Mouse (Mus musculus): ENCODE measurements around the gene Rbm4b. TPM values are rescaled to one million over a fixed set of nuclear protein-coding genes. Genes with fewer than 3 reads are reported as not detected.

Rbm4b gene
- polyA plus RNA-seq (2014; fragmentation: Illumina TruSeq; extraction: RNeasy Lipid Tissue Mini Kit (QIAGEN cat#74804); ENCODE audit: insufficient read depth, low read depth, low replicate concordance): 10.1 TPM

DNA sequence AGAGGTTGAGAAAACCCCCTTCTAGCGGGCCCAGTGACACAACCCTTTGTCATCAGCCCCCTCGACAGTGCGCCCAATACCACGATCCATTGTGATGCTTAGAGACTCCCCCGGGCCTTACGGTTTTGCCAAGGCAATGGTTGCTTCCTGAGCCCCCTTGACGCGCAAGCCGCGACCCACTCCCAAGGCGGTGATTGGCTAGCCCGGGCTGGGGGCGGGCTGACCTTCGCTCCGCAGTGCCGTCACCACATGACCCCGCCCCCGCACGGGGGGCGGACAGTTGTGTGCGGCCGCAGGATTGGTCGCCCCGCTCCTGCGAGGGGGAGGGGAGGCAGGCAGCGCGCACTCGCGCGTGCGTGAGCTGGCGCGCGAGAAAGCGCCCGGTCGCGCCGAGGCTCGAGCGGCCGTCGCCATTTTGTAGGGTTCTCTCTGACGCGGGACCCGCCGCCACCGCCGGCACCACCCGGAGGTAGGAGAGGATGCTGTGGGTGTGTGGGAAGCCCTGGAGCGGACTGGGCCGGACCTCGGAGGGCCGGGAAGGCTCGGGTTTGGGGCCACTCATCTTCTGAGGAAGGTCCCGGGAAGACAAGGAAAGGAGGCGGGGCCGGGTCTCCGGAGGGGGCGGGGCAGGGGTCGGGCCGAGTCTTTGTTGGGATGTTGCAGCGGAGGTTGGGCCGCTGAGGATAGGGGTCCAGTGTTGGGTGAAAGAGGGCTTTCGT, at the start of gene Rbm4b:
Rbm4b (plus strand) TSS at position 305 of the 719 bp plus-strand sequence.

DNA sequence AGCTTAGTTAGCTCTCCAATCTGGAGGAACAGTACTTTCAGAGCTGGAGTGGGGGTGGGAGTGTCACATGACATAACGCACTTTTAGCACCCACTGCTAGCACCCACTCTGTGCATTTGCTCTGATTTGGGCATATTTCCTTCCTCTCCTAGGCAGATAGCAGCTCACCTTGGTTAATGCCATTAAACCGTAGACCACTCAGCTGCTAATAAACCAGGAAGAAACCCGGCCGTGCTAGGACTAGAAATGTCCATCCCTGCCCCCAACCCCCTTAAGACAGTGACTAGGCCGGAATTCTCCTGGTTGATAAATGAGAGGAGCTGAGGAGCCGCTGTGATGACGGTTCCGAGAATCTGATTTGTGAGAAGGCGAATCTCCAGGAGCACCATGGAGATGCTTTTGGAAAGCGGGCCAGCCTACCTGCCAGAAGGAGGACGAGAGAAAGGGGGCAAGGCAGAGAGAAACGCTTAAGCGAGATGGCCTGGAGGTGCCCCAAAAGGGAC, 45.1 kb upstream of the Rbm4b start, which contains the start of gene Sptbn2:
Sptbn2 (plus strand) TSS at position 70 of the 503 bp plus-strand sequence.

DNA sequence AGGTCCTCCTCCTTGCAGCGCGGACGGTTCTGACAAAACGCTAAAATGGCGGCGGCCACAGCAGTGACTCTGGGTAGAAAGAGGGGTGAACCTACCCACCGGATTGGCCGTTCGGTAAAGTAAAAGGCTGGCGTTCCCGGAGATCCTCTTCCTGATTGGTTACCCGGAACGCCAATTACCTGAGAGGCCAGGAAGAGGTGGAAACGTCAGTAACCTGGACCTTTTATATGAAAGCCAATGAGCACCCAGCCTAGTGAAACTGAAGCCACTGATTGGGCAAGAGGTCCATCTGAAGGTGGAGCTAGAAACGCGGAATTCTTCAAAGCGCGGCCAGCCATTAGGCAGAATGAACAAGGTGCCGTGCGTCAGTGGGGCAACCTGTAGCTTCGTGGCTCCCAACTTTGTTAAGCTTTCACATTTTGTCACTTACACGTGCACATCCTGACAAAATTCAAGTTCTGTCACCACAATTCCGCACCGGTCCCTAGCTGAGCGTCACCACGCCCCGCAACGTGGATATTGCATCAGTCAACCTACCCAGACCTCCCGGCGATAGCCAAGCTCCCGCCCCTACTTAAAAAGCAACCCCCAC, 37.6 kb downstream of the Rbm4b start, which contains the start of gene Rbm4:
Rbm4 (minus strand) TSS at position 71 of the 592 bp plus-strand sequence.

DNA sequence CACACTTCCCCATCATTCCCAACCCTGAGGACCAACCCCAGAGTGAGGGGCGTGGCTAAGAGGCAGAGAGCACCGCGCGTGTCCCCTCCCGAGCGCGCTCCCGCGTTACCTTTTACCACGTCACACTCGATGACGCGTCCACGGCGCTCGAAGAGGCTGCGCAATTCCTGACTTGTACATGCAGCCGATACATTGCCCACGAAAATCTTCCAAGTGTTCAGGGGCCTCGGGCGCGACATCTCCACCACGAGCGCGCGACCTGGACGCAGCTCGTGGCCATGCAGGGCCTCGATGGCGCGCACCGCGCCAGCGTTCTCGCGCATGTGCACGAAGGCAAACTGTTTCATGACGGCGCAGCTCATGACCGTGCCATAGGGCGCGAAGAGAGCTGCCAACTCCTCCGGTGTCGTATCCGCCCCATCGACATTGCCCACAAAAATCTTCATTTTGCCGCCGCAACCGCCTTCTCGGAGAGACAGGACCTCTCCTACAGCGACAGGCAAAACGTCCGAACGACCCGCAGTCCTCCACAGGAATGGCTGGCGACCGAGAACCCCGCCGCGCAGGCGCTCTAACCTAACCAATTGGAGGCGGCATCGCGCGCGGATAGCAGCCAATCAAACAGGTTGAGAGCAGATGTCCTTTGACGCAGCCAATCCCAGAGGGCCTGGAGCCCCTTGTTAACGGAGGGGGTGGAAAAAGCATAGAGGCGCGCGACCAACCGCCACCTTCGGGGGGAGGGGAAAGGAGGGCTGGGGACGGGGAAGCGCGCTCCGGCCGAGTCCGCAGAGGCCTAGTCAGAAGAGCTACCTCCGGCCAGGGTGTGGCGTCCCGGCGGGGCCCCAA, 55.0 kb downstream of the Rbm4b start, which contains the start of the genes Gm21992 and Rbm14:
Gm21992 (minus strand) TSS at position 550 of the 846 bp plus-strand sequence.
Rbm14 (minus strand) TSS at position 572 of the 846 bp plus-strand sequence.

Other genes with a start within 250 kb of the Rbm4b start
- 24.8 TPM for gene Pcx, start 246.0 kb upstream of the Rbm4b start, polyA plus RNA-seq (2014; fragmentation: Illumina TruSeq; extraction: RNeasy Lipid Tissue Mini Kit (QIAGEN cat#74804); ENCODE audit: insufficient read depth, low read depth, low replicate concordance)
- 5.6 TPM for gene Lrfn4, start 140.8 kb upstream of the Rbm4b start, polyA plus RNA-seq (2014; fragmentation: Illumina TruSeq; extraction: RNeasy Lipid Tissue Mini Kit (QIAGEN cat#74804); ENCODE audit: insufficient read depth, low read depth, low replicate concordance)
- 33.1 TPM for gene Rce1, start 130.9 kb upstream of the Rbm4b start, polyA plus RNA-seq (2014; fragmentation: Illumina TruSeq; extraction: RNeasy Lipid Tissue Mini Kit (QIAGEN cat#74804); ENCODE audit: insufficient read depth, low read depth, low replicate concordance)
- gene Gm960, start 57.8 kb upstream of the Rbm4b start, polyA plus RNA-seq (2014; fragmentation: Illumina TruSeq; extraction: RNeasy Lipid Tissue Mini Kit (QIAGEN cat#74804); ENCODE audit: insufficient read depth, low read depth, low replicate concordance): not detected
- 0.83 TPM for gene Sptbn2, start 45.3 kb upstream of the Rbm4b start, polyA plus RNA-seq (2014; fragmentation: Illumina TruSeq; extraction: RNeasy Lipid Tissue Mini Kit (QIAGEN cat#74804); ENCODE audit: insufficient read depth, low read depth, low replicate concordance)
- gene Rbm4, start 37.4 kb downstream of the Rbm4b start, polyA plus RNA-seq (2014; fragmentation: Illumina TruSeq; extraction: RNeasy Lipid Tissue Mini Kit (QIAGEN cat#74804); ENCODE audit: insufficient read depth, low read depth, low replicate concordance): 17.9 TPM
- 4.7 TPM for gene Gm21992, start 55.1 kb downstream of the Rbm4b start, polyA plus RNA-seq (2014; fragmentation: Illumina TruSeq; extraction: RNeasy Lipid Tissue Mini Kit (QIAGEN cat#74804); ENCODE audit: insufficient read depth, low read depth, low replicate concordance)
- 13.7 TPM for gene Rbm14, start 55.1 kb downstream of the Rbm4b start, polyA plus RNA-seq (2014; fragmentation: Illumina TruSeq; extraction: RNeasy Lipid Tissue Mini Kit (QIAGEN cat#74804); ENCODE audit: insufficient read depth, low read depth, low replicate concordance)
- 48.3 TPM for gene Ccs, start 82.8 kb downstream of the Rbm4b start, polyA plus RNA-seq (2014; fragmentation: Illumina TruSeq; extraction: RNeasy Lipid Tissue Mini Kit (QIAGEN cat#74804); ENCODE audit: insufficient read depth, low read depth, low replicate concordance)
- gene Ccdc87, start 82.9 kb downstream of the Rbm4b start, polyA plus RNA-seq (2014; fragmentation: Illumina TruSeq; extraction: RNeasy Lipid Tissue Mini Kit (QIAGEN cat#74804); ENCODE audit: insufficient read depth, low read depth, low replicate concordance): 0.45 TPM
- 27.8 TPM for gene Ctsf, start 98.6 kb downstream of the Rbm4b start, polyA plus RNA-seq (2014; fragmentation: Illumina TruSeq; extraction: RNeasy Lipid Tissue Mini Kit (QIAGEN cat#74804); ENCODE audit: insufficient read depth, low read depth, low replicate concordance)
- gene Actn3, start 121.4 kb downstream of the Rbm4b start, polyA plus RNA-seq (2014; fragmentation: Illumina TruSeq; extraction: RNeasy Lipid Tissue Mini Kit (QIAGEN cat#74804); ENCODE audit: insufficient read depth, low read depth, low replicate concordance): 0.66 TPM
- 6.0 TPM for gene Zdhhc24, start 122.2 kb downstream of the Rbm4b start, polyA plus RNA-seq (2014; fragmentation: Illumina TruSeq; extraction: RNeasy Lipid Tissue Mini Kit (QIAGEN cat#74804); ENCODE audit: insufficient read depth, low read depth, low replicate concordance)
- 2.2 TPM for gene Bbs1, start 150.1 kb downstream of the Rbm4b start, polyA plus RNA-seq (2014; fragmentation: Illumina TruSeq; extraction: RNeasy Lipid Tissue Mini Kit (QIAGEN cat#74804); ENCODE audit: insufficient read depth, low read depth, low replicate concordance)
- 28.4 TPM for gene Dpp3, start 171.8 kb downstream of the Rbm4b start, polyA plus RNA-seq (2014; fragmentation: Illumina TruSeq; extraction: RNeasy Lipid Tissue Mini Kit (QIAGEN cat#74804); ENCODE audit: insufficient read depth, low read depth, low replicate concordance)
- gene Peli3, start 186.6 kb downstream of the Rbm4b start, polyA plus RNA-seq (2014; fragmentation: Illumina TruSeq; extraction: RNeasy Lipid Tissue Mini Kit (QIAGEN cat#74804); ENCODE audit: insufficient read depth, low read depth, low replicate concordance): 1.2 TPM
- gene Mrpl11, start 205.7 kb downstream of the Rbm4b start, polyA plus RNA-seq (2014; fragmentation: Illumina TruSeq; extraction: RNeasy Lipid Tissue Mini Kit (QIAGEN cat#74804); ENCODE audit: insufficient read depth, low read depth, low replicate concordance): 50.4 TPM
- 0.14 TPM for gene Npas4, start 233.8 kb downstream of the Rbm4b start, polyA plus RNA-seq (2014; fragmentation: Illumina TruSeq; extraction: RNeasy Lipid Tissue Mini Kit (QIAGEN cat#74804); ENCODE audit: insufficient read depth, low read depth, low replicate concordance)

All from lung, adult 10 weeks (tissue).